Mouse (Mus musculus) monocyte, adult 5-6 weeks (primary cell): ENCODE results near the gene Scn1a. TPM values are rescaled to one million over a fixed set of nuclear protein-coding genes. Genes with fewer than 3 reads are reported as not detected.

Experiments
- ATAC-seq: fragments of 153-309, 156-312 bp; replicated peaks from 2 replicates; pipeline ENCODE4 v1.8.0; 2017; ENCODE audit warnings: mild to moderate bottlenecking; ENCODE audit not compliant: low TSS enrichment, insufficient number of reproducible peaks, severe bottlenecking, poor library complexity, low FRiP score
- total RNA-seq: library from RNA; stranded (forward); fragments of 200-1000, 200-491, 200-594 nt; gene quantifications from 3 replicates; pipeline ENCODE4 v1.2.3, GENCODE M21; 2017

Scn1a gene
- total RNA-seq, 1 experiment from 2014 or later, result not detected

DNA sequence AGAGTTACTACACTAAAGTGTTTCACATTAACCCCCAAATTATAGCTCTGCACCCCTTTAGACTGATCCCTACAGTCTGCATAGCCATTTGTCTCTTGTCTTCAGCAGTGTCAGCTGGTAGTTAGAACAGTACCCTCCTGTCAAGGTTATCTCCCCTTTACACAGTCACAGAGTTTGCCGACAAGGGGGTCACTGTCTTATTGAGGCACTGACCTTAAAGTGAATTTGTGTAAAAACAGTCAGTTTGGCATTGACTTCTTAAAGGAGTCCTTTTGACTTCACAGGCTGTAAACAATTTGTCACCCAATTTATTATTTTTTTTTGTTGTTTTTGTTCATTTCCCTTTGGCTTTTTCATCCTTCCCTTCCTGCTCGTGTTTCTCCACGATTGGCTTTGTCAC, 168.1 kb downstream of the Scn1a start:
- ATAC-seq, result no peak

DNA sequence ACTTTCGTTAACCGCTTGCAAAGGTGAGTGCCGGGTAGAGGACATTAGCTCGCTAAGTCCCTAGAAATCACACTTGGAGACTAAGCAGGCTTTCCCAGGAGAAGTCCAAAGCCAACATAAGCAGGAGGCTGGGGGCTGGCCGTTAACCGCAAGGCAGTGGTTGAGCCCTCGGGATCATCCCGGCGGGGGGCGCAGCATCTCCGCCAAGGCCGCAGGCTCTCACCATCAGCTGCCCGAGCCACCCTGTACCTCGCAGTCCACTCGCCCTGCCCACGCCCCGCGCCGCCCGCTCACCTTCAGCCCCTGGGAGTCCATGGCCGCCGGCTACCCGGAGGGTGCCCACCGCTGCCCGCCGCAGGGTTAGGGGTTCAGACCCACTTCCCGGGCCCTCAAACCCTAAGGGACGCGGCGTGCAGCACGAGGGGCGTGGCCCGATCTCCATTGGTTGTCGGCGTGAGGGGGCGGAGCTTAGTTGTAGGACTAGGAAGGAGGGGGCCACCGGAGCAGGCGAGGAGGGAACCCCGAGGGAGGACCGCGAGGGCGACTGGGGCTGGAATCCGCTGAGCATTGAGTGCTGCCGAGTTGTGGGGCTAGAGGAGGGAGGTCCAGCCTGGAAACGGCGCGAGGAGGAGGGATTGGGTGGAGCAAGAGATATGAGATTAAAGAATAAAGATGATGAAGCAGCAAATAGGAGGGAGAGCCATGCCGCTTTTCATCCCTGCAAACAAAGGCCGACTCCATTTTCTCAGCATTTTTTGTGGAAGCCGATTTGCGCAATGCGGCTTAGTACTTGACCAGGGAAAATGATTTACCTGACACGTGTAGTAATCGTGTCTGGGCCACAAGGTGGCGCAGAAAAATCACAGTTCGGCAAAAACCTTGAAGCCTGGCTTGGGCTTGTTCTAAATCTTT, 184.2 kb downstream of the Scn1a start, which contains the start of gene Ttc21b:
Ttc21b (minus strand) TSS at position 398 of the 912 bp plus-strand sequence.
- ATAC-seq, result peak; percentile 94

DNA sequence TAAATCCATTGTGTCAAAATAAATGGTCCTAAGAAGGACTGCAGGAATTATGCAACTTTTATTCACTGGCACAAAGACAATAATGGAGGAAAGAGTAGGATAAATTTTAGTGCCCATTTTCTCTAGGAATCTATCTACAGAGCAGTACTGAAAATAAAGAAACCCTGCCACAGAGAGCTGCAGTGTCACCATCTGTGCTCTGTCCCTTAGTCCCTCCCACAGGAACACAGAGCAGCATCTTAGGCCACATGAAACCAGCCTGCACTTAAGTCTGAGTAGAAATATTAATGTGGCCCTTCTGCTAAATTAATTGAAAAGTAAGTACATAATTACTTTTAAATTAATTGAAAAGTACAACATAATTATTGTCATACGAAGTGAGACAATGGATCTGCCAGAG, 196.6 kb downstream of the Scn1a start:
- no peak for ATAC-seq

DNA sequence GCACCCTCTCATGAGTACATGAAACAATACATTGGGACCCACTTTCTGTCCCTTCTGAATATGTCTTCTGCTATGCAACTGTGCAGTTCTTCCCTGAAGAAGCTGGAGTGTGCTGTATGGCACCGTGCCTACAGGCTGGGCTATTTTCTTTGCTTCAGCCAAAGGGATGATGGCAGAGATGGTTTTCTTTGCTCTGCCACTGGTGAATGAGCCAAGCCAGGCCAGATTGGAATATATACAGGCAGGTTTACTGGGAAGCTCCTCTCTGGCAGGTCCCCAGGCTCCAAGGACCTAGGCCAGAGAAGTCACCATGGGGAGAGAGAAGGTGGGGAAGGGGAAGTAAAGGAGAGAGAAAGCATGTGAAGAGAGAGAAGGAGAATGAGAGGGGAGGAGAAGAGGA, 200.3 kb downstream of the Scn1a start:
- ATAC-seq, result no peak

DNA sequence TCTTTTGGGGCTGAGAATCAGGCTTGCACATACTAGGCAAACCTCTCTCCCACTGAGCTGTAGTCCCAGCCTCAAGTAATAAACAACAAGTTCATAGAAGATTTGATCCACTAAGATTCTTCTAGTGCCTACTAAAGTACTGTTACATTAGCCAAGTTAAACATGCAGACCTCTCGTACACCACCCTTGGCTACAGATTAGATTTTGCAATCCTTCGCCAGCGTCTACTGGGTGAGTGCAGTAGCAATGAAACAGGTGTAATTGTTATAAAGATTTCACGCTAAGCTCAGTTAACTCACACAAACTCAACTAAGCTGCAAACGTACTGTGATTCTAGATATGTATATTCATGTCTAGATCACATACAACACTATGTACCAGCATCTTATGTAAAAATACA, 201.8 kb downstream of the Scn1a start:
- no peak for ATAC-seq

DNA sequence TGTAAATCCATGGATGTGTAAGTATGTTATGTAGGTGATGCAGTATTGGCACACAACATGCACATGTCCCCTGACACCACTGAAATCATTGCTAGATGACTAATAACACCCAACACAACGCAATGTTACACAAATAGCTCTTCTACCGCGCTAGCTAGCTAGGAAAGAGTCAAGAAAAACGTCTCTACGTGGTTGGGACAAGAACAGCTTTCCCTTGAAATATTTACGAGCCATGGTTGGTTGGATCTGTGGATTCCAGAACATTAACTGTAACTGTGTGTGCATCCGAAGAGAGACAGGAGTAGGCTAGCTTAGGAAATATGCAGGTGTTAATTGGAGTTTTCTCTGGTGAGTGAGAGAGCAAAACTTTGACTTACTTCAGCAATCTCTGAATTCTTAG, 219.7 kb downstream of the Scn1a start:
- ATAC-seq, result no peak

Other genes with a start within 250 kb of the Scn1a start
- gene Ttc21b, start 184.2 kb downstream of the Scn1a start, total RNA-seq, result 0.95 to 4.7 TPM (median 2.3 TPM) in 3 replicates
- not detected in 3 replicates for gene Scn9a, start 194.1 kb upstream of the Scn1a start, total RNA-seq